Mouse (Mus musculus) myocyte (in vitro differentiated cells): Measurements from ENCODE around the gene Shcbp1.

Experiments
- CEBPB ChIP-seq: IDR thresholded peaks from 2 replicates; pipeline ENCODE4 v1.6.1; 2011; ENCODE audit warnings: mild to moderate bottlenecking, moderate library complexity; ENCODE audit not compliant: poor library complexity, insufficient read depth, severe bottlenecking
- E2F4 ChIP-seq: IDR thresholded peaks from one replicate; pipeline ENCODE4 v1.6.1; 2011; ENCODE audit warnings: mild to moderate bottlenecking, control low read depth, moderate library complexity; ENCODE audit not compliant: insufficient read depth
- MAX ChIP-seq: IDR thresholded peaks from one replicate; pipeline ENCODE4 v1.6.1; 2011; ENCODE audit warnings: low read depth, mild to moderate bottlenecking, control low read depth
- MYOG ChIP-seq, 3 experiments: IDR thresholded peaks; one replicate each; pipeline ENCODE4 v1.6.1; 2011; ENCODE audit warnings: control low read depth in 2 of 3, low read depth in 2 of 3, mild to moderate bottlenecking in 2 of 3; ENCODE audit not compliant: insufficient read length in 2 of 3, control insufficient read depth in 1 of 3, insufficient read depth in 1 of 3
- POLR2A ChIP-seq: IDR thresholded peaks from one replicate; pipeline ENCODE4 v1.6.1; 2011; ENCODE audit warnings: low read depth, mild to moderate bottlenecking, control low read depth, moderate library complexity; ENCODE audit not compliant: insufficient read length
- POLR2AphosphoS2 ChIP-seq: IDR thresholded peaks from one replicate; pipeline ENCODE4 v1.6.1; 2011; ENCODE audit warnings: low read depth, control low read depth; ENCODE audit not compliant: insufficient read length
- SRF ChIP-seq: IDR thresholded peaks from one replicate; pipeline ENCODE4 v1.6.1; 2011; ENCODE audit warnings: low read depth; ENCODE audit not compliant: control insufficient read depth, insufficient read length
- TCF12 ChIP-seq: IDR thresholded peaks from one replicate; pipeline ENCODE4 v1.6.1; 2011; ENCODE audit warnings: mild to moderate bottlenecking, control low read depth; ENCODE audit not compliant: poor library complexity, insufficient read depth, severe bottlenecking
- USF1 ChIP-seq: IDR thresholded peaks from one replicate; pipeline ENCODE4 v1.6.1; 2011; ENCODE audit warnings: low read depth, mild to moderate bottlenecking, control low read depth, moderate library complexity

DNA sequence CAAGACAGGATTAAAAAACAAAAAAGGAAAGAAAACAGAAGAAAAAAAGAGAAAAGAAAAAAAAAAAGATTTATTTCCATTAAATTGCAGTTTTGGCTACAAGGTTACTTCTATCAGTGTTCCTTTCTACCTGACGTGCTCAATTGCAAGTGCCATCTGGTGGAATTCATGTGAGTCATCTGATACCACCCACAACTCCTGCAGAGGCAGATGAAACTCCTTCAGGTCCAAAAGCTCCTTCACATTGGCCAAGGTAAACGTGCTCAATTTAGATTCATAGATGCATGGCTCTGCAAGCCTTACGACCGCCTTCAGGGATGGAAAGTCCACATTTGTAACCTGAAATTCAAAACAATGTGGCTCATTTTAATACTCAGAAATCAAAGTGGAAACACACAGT, 14.6 kb downstream of the Shcbp1 start:
- TF ChIP-seq USF1 (no peak), POLR2A (no peak), MAX (no peak), POLR2AphosphoS2 (no peak), CEBPB (no peak), SRF (no peak), TCF12 (no peak), E2F4 (no peak), MYOG (IDR thresholded peaks at IDR 0.05; ENCODE audit: control insufficient read depth in 1 of 3, insufficient read depth in 1 of 3, insufficient read length in 2 of 3, low read depth in 2 of 3) (no peak)
